Mouse (Mus musculus) neural tube, embryonic 14.5 days (tissue): ENCODE results near the gene Palmd. TPM values are rescaled to one million over a fixed set of nuclear protein-coding genes. Genes with fewer than 3 reads are reported as not detected.

Experiments
- ATAC-seq: fragments of 200-750 bp; cut with Nextera tagmentation; 2 replicates; pipeline ENCODE4 v1.8.0; 2017; ENCODE audit warnings: low read depth, mild to moderate bottlenecking, moderate TSS enrichment, moderate library complexity
- H3K27ac ChIP-seq: fragments of 300-500 bp; sonication (generic); 2 replicates; pipeline ENCODE4 v1.5.1; 2014; ENCODE audit warnings: low read depth, mild to moderate bottlenecking, control low read depth, low read length, moderate library complexity, mixed read lengths
- H3K27me3 ChIP-seq: fragments of 300-500 bp; sonication (generic); 2 replicates; pipeline ENCODE4 v1.6.1; 2014; ENCODE audit warnings: low read length; ENCODE audit not compliant: control insufficient read depth, insufficient read depth
- H3K36me3 ChIP-seq: fragments of 300-500 bp; sonication (generic); 2 replicates; pipeline ENCODE4 v1.6.1; 2014; ENCODE audit warnings: low read length, mixed read lengths; ENCODE audit not compliant: control insufficient read depth, insufficient read depth
- H3K4me1 ChIP-seq: fragments of 300-500 bp; sonication (generic); 2 replicates; pipeline ENCODE4 v1.6.1; 2014; ENCODE audit warnings: low read length; ENCODE audit not compliant: control insufficient read depth, insufficient read depth
- H3K4me2 ChIP-seq: fragments of 300-500 bp; sonication (generic); 2 replicates; pipeline ENCODE4 v1.6.1; 2014; ENCODE audit warnings: mild to moderate bottlenecking, low read depth, low read length, control low read depth
- H3K4me3 ChIP-seq: fragments of 300-500 bp; sonication (generic); 2 replicates; pipeline ENCODE4 v1.5.1; 2014; ENCODE audit warnings: low read depth, low read length, control low read depth, mixed read lengths
- H3K9ac ChIP-seq: fragments of 300-500 bp; sonication (generic); replicated peaks from 2 replicates; pipeline ENCODE4 v1.6.1; 2014; ENCODE audit warnings: low read depth, mild to moderate bottlenecking, control low read depth, low read length, mixed read lengths
- H3K9me3 ChIP-seq: fragments of 300-500 bp; sonication (generic); 2 replicates; pipeline ENCODE4 v1.6.1; 2016; ENCODE audit warnings: low read length; ENCODE audit not compliant: control insufficient read depth
- WGBS: fragments of 180-500 bp; shearing (Covaris S2); extraction: QIAGEN DNeasy Blood & Tissue Kit; methylation state at CpG from one replicate; pipeline ENCODE4 v1.1.7; 2014; 5-methylcytosine and 5-hydroxymethylcytosine counted together
- polyA plus RNA-seq: library from polyadenylated mRNA; unstranded; fragments of >200 nt; fragmentation: Nextera tagmentation; extraction: Ambion mirVana; gene quantifications from 2 replicates; pipeline ENCODE4 v1.2.1, GENCODE M21; 2014

The Palmd gene
- polyA plus RNA-seq, 1 experiment from 2014 or later = 6.0 TPM

DNA sequence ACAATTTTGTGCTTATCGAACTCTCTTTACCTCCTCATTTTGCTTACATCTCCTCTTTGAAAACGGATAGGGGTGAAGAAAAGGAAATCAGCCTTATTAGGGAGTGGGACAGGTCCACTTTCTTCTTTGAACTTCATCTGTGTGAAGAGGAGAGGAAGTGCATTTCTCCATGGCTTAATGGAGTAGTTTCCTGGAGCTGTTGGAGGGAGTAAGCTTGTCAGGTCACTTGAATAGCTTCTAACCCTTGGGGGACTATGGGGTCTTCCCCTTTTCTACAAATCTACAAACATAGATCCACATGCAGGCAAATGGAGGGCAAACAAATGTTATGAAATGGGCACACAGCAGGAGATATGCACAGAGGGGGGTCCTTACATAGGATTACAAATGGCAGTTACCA is 17.7 kb upstream of the Palmd start:
- H3K4me1 ChIP-seq = no peaks in the 10 kb centered on the region
- no peak overlapping the region for H3K9ac ChIP-seq
- H3K4me3 ChIP-seq = no peak overlapping the region
- ATAC-seq = no peak
- H3K27ac ChIP-seq = no peak overlapping the region
- no peaks in the 10 kb centered on the region for H3K9me3 ChIP-seq
- 70% methylated on average over 2 of the region's 2 CpGs for WGBS
- no peaks in the 10 kb centered on the region for H3K36me3 ChIP-seq
- H3K27me3 ChIP-seq = no peaks in the 10 kb centered on the region
- no peak overlapping the region for H3K4me2 ChIP-seq

DNA sequence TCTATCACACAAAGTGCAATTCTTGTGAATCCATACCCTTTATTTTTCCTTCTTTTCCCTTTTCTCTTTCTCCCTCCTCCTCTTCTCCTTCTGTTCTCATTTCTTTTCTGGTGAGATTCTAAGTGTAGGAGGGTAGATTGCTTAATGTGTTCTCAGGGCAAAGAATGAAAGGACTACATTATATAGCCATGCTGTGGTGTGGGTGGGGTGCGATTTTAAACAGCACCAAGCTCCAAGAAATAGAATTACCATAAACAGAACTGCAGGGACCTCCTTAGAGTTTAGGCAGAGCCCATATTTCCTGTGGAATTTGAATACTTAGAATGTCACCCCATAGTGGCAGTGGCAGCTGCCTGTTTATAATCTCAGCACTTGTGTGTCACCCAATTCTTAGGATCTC is 17.0 kb upstream of the Palmd start:
- no peaks in the 10 kb centered on the region for H3K27me3 ChIP-seq
- H3K4me2 ChIP-seq = no peak overlapping the region
- no peaks in the 10 kb centered on the region for H3K9me3 ChIP-seq
- H3K4me3 ChIP-seq = no peak overlapping the region
- H3K4me1 ChIP-seq = no peaks in the 10 kb centered on the region
- no peaks in the 10 kb centered on the region for H3K36me3 ChIP-seq
- H3K9ac ChIP-seq = no peak overlapping the region
- ATAC-seq = no peak
- 63% methylated on average over 1 of the region's 1 CpGs for WGBS
- H3K27ac ChIP-seq = no peak overlapping the region

DNA sequence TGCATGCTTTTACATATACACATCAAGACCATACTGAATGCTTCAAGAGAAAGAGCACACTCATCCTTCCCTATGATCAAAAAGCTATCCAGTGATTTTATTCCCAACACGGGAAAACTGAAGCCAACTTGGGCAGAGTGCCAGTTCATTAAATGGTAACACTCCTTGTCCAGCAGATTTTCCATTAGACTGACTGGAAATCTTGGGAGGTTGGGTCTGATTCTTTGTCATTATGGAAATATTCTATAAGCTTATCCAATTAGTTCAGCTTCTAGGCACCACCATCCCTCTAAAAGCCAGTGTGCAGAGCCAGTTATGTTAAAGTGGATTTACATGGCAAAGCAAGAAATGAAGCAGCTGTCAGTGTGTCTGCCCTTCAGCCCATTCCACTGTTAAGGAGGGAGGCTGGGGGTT is 16.3 kb upstream of the Palmd start:
- H3K9ac ChIP-seq = no peak overlapping the region
- no peaks in the 10 kb centered on the region for H3K27me3 ChIP-seq
- no peak overlapping the region for H3K4me2 ChIP-seq
- ATAC-seq = no peak
- WGBS = 44% methylated on average over 1 of the region's 1 CpGs
- H3K27ac ChIP-seq = no peak overlapping the region
- no peaks in the 10 kb centered on the region for H3K4me1 ChIP-seq
- H3K4me3 ChIP-seq = no peak overlapping the region
- no peaks in the 10 kb centered on the region for H3K9me3 ChIP-seq
- no peaks in the 10 kb centered on the region for H3K36me3 ChIP-seq

DNA sequence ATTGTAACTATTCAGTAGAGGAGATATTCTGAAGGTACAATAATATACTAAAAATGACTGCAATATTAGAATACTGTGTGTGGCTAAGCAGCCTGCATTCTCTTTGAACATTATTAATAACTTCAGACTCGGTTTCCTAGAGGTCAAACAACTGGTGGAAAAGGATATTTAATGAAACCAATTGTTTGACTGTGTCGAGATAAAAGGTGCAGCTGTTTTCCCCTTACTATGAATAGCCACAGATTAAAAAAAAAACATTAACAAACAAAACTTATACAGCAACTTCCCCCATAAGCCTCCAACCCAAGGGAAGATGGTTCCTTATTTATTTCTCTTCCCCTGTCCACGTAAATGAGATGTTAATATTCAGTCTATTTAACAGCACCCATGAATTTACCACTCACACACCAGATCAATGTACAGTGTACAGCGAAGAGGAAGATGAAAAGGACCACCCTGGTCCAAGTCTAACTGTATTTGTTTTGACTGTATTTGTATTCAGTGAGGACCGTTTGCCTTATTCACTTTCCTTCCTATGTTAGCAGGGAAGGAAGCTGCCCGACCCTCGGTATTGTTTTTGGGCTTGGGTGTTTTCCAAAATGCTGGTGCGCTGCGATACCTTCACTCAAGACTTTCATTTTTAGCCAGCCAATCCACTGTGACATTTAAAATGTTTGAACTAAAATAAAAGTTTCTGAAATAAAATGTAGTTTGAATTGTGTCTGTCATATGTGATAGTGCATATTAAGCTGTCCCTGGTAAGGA is 13.2 kb upstream of the Palmd start:
- Histone ChIP-seq H3K9me3 (no peaks in the 10 kb centered on the region), H3K36me3 (no peaks in the 10 kb centered on the region), H3K27ac (no peak overlapping the region), H3K9ac (no peak overlapping the region), H3K27me3 (no peaks in the 10 kb centered on the region), H3K4me3 (no peak overlapping the region), H3K4me2 (no peak overlapping the region), H3K4me1 (no peaks in the 10 kb centered on the region)
- WGBS = 76% methylated on average over 9 of the region's 9 CpGs
- ATAC-seq = no peak

DNA sequence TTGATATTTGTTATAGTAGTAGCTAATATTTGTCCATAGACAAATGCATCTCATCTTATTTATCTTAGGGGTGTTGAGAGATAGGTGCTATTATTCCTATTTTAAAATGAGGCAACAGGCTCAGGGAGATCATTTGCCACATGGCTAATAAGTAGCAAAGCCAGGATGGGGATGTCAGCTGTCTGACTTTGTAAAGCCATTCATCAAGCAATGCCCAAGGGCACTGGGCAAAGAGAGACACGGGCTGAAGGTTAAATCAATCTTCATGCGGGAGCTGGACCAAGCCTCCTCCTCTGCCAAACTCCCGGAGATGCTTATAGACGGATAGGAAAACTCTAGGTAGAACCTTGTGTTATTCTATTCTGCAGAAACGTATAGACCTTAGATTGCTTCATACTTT is 999 bp upstream of the Palmd start:
- H3K27ac ChIP-seq = no peak overlapping the region
- H3K4me3 ChIP-seq = no peak overlapping the region
- H3K36me3 ChIP-seq = no peaks in the 10 kb centered on the region
- no peaks in the 10 kb centered on the region for H3K27me3 ChIP-seq
- H3K4me1 ChIP-seq = no peaks in the 10 kb centered on the region
- no peak overlapping the region for H3K9ac ChIP-seq
- WGBS = 55% methylated on average over 5 of the region's 5 CpGs
- no peak for ATAC-seq
- H3K9me3 ChIP-seq = no peaks in the 10 kb centered on the region
- H3K4me2 ChIP-seq = no peak overlapping the region

DNA sequence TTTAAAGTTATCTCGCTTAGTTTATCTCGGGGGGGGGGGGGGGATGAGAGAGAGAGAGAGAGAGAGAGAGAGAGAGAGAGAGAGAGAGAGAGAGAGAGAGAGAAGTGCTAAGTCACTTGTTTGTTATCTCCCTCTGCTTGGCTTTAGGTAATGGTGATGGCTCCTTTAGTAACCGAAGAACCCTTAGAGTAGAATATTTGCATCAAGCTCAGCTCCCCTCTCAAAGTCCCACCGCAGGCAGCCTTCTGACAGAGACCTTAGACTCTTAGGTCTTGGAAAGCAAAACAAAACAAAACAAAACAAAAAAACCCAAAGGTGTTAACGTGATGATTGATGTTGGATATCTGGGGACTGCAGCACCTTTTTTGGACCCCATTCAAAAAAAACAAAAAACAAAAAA is 216 bp upstream of the Palmd start:
- H3K9me3 ChIP-seq = no peaks in the 10 kb centered on the region
- no peaks in the 10 kb centered on the region for H3K4me1 ChIP-seq
- H3K9ac ChIP-seq = peak overlapping the region; percentile 52
- peak overlapping the region; percentile 55 for H3K4me2 ChIP-seq
- H3K27me3 ChIP-seq = no peaks in the 10 kb centered on the region
- no peak overlapping the region for H3K27ac ChIP-seq
- 35% methylated on average over 5 of the region's 5 CpGs for WGBS
- peak overlapping the region; percentile 33 for H3K4me3 ChIP-seq
- no peaks in the 10 kb centered on the region for H3K36me3 ChIP-seq
- ATAC-seq = peak; percentile 36; the same call in 1 of the 2 replicates

DNA sequence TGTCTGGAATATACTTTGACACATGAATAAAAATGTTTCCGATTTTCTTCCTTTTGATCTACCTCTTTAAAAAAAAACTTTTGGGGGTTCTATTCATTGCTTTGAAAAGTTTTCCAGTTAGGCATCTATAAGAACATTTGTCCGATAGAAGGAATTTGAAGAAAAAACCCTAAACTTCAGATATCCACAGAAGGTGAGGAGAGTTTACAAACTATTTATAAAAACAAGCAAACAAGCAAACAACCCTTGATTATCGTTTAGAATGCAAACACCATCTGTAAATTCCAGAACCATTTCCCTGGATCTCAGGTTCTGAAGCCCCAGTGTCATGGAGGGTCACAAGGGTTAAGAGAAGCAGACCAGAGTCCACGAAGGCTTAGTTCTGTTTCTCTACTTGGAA is 820 bp downstream of the Palmd start, which contains the start of gene 4930455H04Rik:
Gene 4930455H04Rik, plus strand, starts transcription at position 301 of the 400 bp plus-strand sequence.
- Histone ChIP-seq H3K27ac (peak within 1 kb of the TSS; percentile 28; the same call in 1 of the 2 replicates), H3K9ac (peak within 1 kb of the TSS; percentile 52), H3K4me1 (no peaks in the 10 kb centered on the region), H3K4me3 (peak within 1 kb of the TSS; percentile 33), H3K27me3 (no peaks in the 10 kb centered on the region), H3K4me2 (peak within 1 kb of the TSS; percentile 55), H3K9me3 (no peaks in the 10 kb centered on the region), H3K36me3 (no peaks in the 10 kb centered on the region)
- ATAC-seq = no peak
- WGBS = 77% methylated on average over 4 of the region's 4 CpGs

DNA sequence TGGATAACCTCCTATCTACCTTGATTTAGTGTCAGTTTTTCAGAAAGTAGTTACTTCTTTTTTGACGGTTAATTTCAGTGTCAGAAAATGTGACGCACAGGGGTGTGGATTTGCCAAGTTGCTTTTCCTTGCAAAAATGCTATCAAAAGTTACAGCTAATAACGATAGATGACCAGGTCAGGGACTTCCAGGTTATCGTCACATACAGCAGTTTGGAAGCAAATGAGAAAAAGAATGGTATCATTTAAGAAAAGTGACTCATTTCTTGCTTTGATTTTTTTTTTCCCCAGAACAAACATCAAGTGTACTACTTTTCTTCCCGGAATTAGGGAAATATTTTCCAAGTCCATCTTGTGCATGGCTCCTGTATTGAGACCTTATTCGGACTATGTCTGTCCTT is 1.4 kb downstream of the Palmd start:
- no peaks in the 10 kb centered on the region for H3K4me1 ChIP-seq
- no peak for ATAC-seq
- no peak overlapping the region for H3K4me2 ChIP-seq
- WGBS = 87% methylated on average over 6 of the region's 6 CpGs
- no peaks in the 10 kb centered on the region for H3K9me3 ChIP-seq
- no peak overlapping the region for H3K9ac ChIP-seq
- no peaks in the 10 kb centered on the region for H3K36me3 ChIP-seq
- H3K27me3 ChIP-seq = no peaks in the 10 kb centered on the region
- H3K27ac ChIP-seq = no peak overlapping the region
- no peak overlapping the region; the same call in 1 of the 2 replicates for H3K4me3 ChIP-seq

DNA sequence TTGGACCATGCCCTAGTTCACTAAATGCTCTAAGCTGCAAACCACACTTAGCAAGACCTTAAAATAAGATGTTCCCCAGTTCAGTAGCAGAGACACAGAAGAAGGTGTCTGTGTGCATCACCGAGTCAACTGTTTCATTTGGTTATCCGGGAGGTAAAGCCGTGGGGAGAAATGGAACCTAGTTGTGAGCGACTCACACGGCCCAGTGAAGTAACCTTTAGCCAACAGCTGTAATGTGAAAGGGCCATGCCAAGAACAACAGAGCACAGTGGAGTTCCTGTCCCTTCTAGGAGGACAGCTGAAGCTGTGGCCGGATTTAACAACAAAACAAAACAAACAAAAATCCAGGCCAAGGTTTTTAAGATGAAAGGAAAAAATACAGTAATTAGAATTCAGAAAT is 2.0 kb downstream of the Palmd start:
- Histone ChIP-seq H3K36me3 (no peaks in the 10 kb centered on the region), H3K27ac (no peak overlapping the region), H3K9ac (no peak overlapping the region), H3K9me3 (no peaks in the 10 kb centered on the region), H3K4me1 (no peaks in the 10 kb centered on the region), H3K4me3 (no peak overlapping the region), H3K4me2 (no peak overlapping the region), H3K27me3 (no peaks in the 10 kb centered on the region)
- no peak for ATAC-seq
- WGBS = 71% methylated on average over 6 of the region's 6 CpGs
